Mouse (Mus musculus): Measurements from ENCODE around the gene Kctd21. TPM values are rescaled to one million over a fixed set of nuclear protein-coding genes. Genes with fewer than 3 reads are reported as not detected.

Gene Kctd21
- total RNA-seq, 2 experiments from 2014 or later = 4.1 to 4.9 TPM

- DNase-seq = no peak
Measured at GRCm38 (mm10) chr7:97348318-97348717, 16.2 kb downstream of the Kctd21 start.

GRCm38 (mm10) chr7:97348836-97349235 lies 16.7 kb downstream of the Kctd21 start:
- no peak for DNase-seq

- no peak for DNase-seq
Measured at GRCm38 (mm10) chr7:97349438-97349837, 17.3 kb downstream of the Kctd21 start.

DNA sequence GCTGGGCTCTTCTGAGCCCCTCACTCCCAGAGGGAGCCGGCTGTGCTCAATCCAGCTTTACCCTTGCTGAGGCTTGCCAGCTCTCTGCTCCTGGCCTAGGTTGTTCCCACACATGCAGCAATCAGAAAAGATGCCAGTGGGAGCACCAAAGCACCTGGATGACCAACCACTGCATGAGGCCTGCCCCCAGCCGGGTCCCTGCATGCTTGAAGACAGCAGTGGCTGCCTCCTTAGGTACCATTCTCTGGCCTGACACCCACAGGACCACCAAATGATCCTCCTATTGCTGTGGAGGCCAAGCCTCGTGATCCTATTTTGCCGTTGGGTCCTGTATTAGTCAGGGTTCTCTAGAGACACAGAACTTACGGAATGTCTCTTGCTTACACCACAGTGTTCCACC lies 18.8 kb downstream of the Kctd21 start:
- DNase-seq = no peak

- DNase-seq = no peak
Measured at GRCm38 (mm10) chr7:97351792-97352513, 19.8 kb downstream of the Kctd21 start.

DNA sequence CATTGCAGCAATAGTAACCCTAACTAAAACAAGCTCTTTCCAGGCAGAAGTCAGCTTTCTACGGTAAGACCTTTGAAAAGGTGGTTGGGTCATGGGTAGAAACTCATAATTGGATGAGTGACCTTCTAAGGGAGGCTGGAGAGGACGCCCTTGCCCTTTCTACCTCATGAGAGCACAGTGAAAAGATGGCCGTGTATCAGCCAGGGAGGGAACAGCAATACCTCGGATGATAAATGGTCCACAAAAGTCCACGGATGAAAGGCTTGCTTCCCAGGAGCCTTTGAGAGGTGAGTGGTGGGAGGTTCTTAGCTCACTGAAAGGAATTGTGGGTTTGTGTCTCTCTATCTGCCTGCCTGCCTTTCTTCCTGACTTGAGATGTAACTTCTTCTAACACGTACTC lies 21.2 kb downstream of the Kctd21 start:
- DNase-seq = no peak

DNA sequence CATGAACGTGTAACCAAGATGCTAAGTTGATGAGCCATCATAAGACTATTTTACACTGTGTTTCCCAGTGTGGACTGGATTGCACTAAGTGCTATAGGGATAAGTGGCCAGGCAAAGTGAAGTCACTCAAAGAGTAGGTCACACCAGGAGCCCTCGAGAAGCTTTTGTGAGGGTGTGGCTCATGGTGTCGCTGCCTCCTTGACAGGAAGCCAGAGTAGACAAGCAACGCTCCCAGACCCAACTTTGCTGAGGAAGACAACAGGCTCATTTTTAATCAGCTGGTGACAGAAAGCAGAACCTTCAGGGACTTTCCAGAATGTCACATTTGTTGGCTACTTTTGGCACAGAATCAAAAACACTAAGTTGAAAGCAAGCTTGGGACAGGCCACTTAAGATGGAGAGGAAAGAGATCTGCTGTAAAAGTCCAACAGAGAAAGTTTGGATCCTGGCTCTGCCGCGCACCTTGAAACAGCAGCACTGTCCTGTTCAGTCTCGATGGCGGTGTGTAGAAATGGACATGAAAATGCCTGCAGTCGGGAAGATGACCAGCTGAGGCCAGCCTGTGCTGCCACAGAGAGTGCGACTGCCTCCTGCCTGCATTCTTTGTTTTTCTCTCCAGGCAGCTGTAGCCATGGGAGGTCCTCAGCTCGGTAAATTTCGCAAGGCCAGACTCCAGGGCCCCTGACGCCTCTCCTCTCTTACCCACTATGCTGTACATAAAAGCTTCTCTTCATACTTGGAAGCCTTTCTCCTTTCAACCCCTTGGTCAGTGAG lies 23.1 kb downstream of the Kctd21 start:
- DNase-seq = peak; percentile 61 to 79

DNA sequence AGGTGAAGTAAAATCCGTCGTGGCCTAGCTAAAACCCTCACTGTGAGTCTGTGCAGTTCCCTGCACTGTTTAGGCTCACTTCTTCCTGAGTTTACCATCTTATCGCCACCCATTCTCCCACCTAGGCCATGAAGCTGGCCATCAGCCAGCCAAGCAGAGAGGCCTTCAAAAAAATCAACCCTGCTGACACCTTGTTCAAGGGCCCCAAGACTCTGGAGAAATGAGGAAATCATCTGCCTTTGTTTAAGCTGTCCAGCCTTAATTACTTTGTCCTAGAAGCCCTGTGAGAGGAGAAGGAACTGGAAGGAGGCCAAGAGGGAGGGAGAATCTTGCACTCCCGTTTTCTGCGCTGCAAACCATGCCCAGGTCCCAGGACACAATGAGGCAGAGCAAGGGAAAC lies 24.1 kb downstream of the Kctd21 start:
- DNase-seq = peak in 1 of 2 experiments; percentile 30

DNA sequence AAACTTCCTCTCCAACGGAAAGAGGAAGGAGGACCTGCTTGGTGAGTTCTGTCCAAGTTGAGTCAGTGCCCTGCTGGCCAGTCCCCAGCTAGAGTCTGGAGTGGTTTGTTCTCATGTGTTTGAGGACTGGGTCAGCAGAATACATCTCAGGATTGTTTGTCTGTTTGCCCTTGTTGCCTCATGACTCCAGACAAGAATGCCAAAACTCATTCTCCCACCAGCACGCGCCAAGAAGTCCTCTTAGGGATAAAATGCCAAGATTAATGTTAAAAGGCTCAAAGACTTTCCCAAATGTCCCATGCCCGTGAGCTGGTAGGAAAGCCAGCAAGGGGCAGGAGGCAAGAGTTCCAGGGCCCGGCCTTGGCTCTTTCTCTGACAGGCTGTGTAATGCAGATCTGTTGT lies 24.7 kb downstream of the Kctd21 start:
- DNase-seq = peak; percentile 81 to 88

DNA sequence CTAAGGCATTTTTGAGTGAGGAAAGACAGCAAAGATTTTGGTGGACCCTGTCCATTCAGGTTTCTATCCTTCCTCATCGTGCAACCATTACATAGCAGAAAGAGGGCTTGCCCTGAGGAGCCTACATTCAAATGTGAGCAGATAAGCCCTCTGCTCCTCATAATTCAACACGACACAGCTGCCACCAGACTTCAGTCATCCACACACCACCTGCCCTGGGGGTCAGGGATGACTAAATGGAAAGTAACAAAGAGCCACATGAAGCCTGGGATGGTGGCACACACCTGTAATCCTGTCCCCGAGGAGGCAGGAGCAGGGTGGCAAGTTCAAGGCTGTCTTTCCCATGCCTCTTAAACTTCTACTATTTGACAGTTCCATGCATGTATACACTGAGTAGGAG lies 25.7 kb downstream of the Kctd21 start:
- no peak for DNase-seq

GRCm38 (mm10) chr7:97358347-97358746 lies 26.2 kb downstream of the Kctd21 start:
- DNase-seq = no peak

- DNase-seq = no peak
Measured at GRCm38 (mm10) chr7:97360166-97360565, 28.0 kb downstream of the Kctd21 start.

DNA sequence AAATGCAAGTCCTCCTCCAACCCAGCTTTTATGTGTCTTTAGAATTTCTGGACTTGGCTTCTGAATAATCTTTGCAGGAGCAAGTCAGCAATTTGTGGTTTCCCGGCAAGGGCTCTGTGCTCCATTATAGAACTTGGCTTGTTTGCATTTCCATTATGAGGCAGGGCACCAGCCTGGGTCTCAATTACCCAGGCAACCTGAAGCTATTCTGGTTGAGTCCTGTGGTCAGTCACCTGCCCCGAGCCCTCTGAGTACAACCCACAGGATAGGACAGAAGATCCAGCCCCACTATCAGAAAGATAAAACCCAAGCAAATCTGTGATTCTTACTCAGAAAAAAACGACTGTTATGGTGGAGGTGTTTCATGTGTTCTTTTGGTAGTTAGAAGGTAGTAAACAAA lies 28.8 kb downstream of the Kctd21 start:
- DNase-seq = no peak

- peak in 1 of 2 experiments; percentile 45 for DNase-seq
Measured at GRCm38 (mm10) chr7:97361467-97361866, 29.3 kb downstream of the Kctd21 start.

DNA sequence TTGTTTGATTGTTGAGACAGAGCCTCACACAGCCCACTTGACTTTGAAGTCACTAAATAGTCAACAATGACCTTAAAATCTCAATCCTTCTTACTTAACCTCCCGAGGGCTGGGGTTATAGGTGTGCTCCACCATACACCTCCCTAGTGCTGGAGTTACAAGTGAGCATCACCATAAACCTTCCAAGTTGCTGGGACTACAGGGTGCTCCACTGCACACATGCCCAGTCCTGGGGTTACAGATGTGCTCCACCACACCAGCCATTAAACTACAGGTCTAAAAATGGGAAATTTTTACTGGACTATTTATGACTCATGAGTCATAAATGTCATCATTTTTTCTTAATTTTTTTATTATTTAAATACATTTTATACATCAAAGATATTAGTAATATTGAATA lies 33.8 kb downstream of the Kctd21 start:
- DNase-seq = no peak

- DNase-seq = no peak
Measured at GRCm38 (mm10) chr7:97375101-97375500, 43.0 kb downstream of the Kctd21 start.

- peak in 1 of 2 experiments; percentile 30 for DNase-seq
Measured at GRCm38 (mm10) chr7:97375906-97376305, 43.8 kb downstream of the Kctd21 start.

- DNase-seq = no peak
Measured at GRCm38 (mm10) chr7:97379304-97379703, 47.2 kb downstream of the Kctd21 start.

GRCm38 (mm10) chr7:97380500-97381123 lies 48.5 kb downstream of the Kctd21 start:
- no peak for DNase-seq

DNA sequence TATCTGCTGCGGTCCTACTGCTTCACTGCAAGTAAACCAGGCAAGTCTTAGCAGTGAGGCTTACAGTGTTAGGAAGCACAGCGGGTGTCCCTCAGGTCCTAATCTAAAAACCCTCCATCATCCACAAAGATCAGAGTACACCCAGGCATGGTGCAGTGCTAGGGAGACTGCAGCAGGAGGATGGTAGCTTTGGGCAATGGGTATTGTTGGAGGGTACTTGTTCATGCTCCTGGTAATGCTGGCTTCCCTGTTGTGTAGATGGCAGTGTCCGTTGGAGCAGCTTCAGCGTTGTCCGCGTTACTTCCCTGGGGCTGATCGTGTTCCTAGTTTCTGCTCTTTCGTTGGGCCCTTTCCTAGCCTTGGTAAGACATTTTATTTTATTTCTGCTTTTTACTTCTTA lies 50.5 kb downstream of the Kctd21 start:
- no peak for DNase-seq

- DNase-seq = no peak
Measured at GRCm38 (mm10) chr7:97383496-97384132, 51.5 kb downstream of the Kctd21 start.

- peak; percentile 57 to 71 for DNase-seq
Measured at GRCm38 (mm10) chr7:97386106-97386805, 54.1 kb downstream of the Kctd21 start.

All from heart, adult 18-20 months (tissue).